Mouse (Mus musculus) embryo, embryonic 10.5 days (tissue): ENCODE measurements around the gene Lrrc27.

Source experiments
- DNase-seq: peaks from one replicate; pipeline ENCODE4 v3.0.0-alpha.2; 2015; ENCODE audit warnings: low spot score

Gene Lrrc27

DNA sequence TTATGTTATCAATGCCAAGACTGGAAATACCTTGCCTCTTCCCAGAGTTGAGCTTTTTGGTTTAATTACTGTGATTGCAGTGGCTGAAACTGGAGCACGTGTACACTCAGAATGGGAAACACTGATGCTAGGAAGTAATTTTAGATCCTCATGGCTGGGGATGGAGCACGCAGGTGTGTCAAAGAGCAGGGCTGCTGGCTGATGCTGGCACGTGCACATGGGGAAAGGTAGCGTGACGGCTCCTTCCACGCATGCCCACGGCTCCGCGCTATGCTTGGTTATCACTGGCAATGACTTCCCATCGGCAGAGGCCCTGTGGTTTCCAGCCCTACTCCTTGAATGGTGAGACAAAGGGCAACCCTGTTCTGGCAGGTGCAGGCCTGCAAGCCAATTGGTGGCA is 63.4 kb downstream of the Lrrc27 start:
- DNase-seq, result no peak

DNA sequence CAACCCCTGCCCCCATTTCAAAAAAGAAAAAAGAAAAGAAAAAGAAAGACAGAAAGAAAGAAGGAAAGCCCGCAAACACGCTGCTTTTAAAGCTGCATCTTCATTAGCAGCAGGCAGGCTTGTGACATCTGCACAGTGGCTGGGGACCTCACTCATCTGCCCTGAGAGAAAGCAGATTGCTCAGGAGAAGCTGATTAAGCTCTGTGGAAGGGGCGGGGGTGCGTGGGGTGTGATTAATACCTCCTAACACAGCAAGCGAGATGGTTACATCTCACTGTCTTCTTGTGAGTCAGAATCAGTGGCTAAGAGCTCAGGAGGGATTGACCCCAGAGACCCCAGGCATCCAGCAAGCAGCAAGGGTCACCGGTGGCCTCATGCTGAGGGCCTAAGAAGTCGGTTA is 64.7 kb downstream of the Lrrc27 start:
- no peak for DNase-seq

DNA sequence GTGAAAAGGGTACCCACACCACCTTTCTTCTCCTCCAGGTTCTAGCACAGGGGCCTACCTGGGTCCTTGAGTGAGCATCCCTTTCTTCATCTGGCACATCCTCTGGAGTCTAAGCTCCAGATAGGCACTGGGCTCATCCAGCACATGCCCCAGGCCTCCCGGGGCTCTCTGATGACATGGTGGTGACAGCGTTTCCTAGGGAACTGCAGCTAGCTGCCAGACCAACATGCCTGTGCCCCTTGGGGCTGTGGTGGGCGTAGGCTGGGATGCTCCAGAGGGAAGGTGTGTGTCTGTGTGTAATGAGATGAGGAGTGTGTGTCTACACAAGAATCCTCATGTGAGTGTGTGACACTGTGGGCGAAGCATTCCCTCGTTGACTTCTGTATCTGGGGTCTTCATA is 66.8 kb downstream of the Lrrc27 start:
- DNase-seq, result no peak

DNA sequence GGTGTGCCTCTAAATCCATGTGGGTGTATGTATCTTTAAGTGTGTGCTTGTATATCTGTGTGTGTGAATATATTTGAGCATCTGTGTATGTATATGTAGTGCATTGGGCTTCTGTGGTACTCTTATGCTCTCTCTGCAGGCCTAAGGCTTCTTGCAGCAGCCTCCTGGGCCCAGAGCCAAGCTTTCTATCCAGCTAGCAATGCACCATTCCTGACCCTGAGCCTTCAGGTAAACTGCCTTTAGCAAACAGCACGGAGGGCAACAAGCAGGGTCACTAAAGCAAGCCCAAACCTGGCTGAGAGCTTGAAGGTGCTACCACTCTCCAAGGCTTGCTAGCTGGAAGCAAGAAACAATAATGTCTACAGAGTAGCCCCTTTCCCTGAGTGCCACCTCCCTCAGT is 67.3 kb downstream of the Lrrc27 start:
- DNase-seq, result no peak

DNA sequence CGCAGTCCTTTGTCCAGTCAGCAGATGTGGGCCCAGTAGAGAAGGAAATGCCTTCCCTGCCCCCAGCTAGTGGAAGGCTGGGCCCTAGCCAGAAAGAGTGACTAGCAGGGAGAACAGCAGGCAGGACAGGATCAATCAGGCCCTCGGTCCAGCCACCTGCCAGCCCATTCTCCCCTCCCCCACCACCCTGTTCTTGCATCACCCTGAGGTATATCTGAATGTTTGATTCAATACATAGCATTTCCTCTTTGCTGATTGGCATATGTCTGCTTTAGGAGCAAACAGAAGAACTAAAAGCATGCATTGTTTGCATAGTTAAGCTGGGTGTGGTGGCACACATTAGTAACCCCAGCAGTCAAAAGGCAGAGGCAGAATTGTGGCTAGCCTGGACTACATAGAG is 68.4 kb downstream of the Lrrc27 start:
- DNase-seq, result no peak

- no peak for DNase-seq
Observed at GRCm38 (mm10) chr7:139282037-139282436, 69.2 kb downstream of the Lrrc27 start.

DNA sequence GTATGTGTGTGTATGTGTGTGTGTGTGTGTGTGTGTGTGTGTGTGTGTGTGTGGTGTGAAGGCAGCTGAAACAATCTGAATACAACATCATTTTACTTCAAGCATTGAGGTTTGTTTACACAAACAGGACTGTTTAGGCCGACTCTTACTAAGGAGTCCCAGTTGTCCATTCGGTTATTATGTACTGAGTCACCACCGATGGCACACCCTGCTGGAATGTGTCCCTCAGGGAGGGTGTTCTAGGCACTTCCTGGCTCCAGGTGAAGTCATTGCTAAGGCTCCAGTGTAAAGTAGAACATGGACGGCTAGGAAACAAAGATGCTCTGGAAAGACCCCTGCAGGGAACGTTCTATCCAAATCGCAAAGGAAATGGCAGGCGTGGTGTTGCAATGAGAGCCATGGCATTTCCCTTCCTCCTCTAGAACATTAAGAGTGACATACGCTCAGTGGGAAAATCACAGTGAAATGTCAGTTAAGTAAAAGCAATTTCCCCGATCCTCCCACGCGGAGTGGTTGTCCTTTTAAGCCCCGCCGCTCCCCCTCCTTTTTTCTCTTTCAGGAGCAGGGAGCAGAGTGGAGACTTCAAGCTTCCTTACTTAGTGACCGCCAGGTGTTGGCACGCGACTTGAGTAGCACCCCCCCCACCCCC is 72.6 kb downstream of the Lrrc27 start:
- no peak for DNase-seq

- no peak for DNase-seq
Observed at GRCm38 (mm10) chr7:139288540-139288939, 75.8 kb downstream of the Lrrc27 start.
